Mouse (Mus musculus) spleen, adult 2 months (tissue): ENCODE results near the gene Tmem212. TPM values are rescaled to one million over a fixed set of nuclear protein-coding genes. Genes with fewer than 3 reads are reported as not detected.

Experiments used
- DNase-seq, 2 experiments: peaks; one replicate each; pipeline versions ENCODE4 v3.0.0 to v3.0.0-alpha.2; 2012 to 2021; ENCODE audit warnings: low spot score in 2 of 2, low read depth in 1 of 2
- H3K27ac ChIP-seq: fragments of 200-500 bp; 2 replicates; pipeline ENCODE4 v1.5.1; 2012; ENCODE audit warnings: low read length, inconsistent platforms; ENCODE audit not compliant: insufficient read depth
- H3K27me3 ChIP-seq: fragments of 200-500 bp; 2 replicates; pipeline ENCODE4 v1.6.1; 2012; ENCODE audit warnings: mild to moderate bottlenecking, moderate library complexity, low read length, inconsistent platforms; ENCODE audit not compliant: control insufficient read depth, insufficient read depth
- H3K36me3 ChIP-seq: fragments of 200-500 bp; 2 replicates; pipeline ENCODE4 v1.6.1; 2012; ENCODE audit warnings: mild to moderate bottlenecking, low read length, inconsistent platforms; ENCODE audit not compliant: control insufficient read depth, insufficient read depth
- H3K4me1 ChIP-seq: fragments of 200-500 bp; 2 replicates; pipeline ENCODE4 v1.6.1; 2011; ENCODE audit warnings: inconsistent platforms; ENCODE audit not compliant: control insufficient read depth, insufficient read depth, insufficient read length
- H3K4me3 ChIP-seq: fragments of 200-500 bp; 2 replicates; pipeline ENCODE4 v1.5.1; 2011; ENCODE audit warnings: mild to moderate bottlenecking, inconsistent platforms; ENCODE audit not compliant: insufficient read depth, insufficient read length; ENCODE audit errors: extremely low read depth
- CTCF ChIP-seq: fragments of 200-500 bp; IDR thresholded peaks from 2 replicates; pipeline ENCODE4 v1.5.1; 2011; ENCODE audit warnings: mild to moderate bottlenecking, inconsistent platforms; ENCODE audit not compliant: insufficient read depth, insufficient read length, insufficient replicate concordance; ENCODE audit errors: extremely low read depth
- POLR2A ChIP-seq: fragments of 200-500 bp; IDR thresholded peaks from 2 replicates; pipeline ENCODE4 v1.6.1; 2011; ENCODE audit warnings: low read depth, low read length, inconsistent platforms
- WGBS: fragments of 180-500 bp; shearing (Covaris S2); methylation state at CpG from one replicate; pipeline ENCODE4 v1.1.7; 2018; 5-methylcytosine and 5-hydroxymethylcytosine counted together
- polyA plus RNA-seq: library from polyadenylated mRNA; depleted of rRNA; stranded (reverse); fragments of >200 nt; gene quantifications from 2 replicates; pipeline ENCODE4 v1.2.3, GENCODE M21; 2012

Tmem212 gene
- polyA plus RNA-seq, 1 experiment: not detected

GRCm38 (mm10) chr3:27854431-27855180, 41.6 kb downstream of the Tmem212 start:
- 72% methylated on average over 5 of the region's 5 CpGs for WGBS
- no peak for DNase-seq
- H3K4me3 ChIP-seq: no peak overlapping the region
- H3K4me1 ChIP-seq: no peaks in the 10 kb centered on the region
- H3K27me3 ChIP-seq: no peaks in the 10 kb centered on the region
- TF ChIP-seq POLR2A: no peak
- no peak for TF ChIP-seq CTCF
- H3K36me3 ChIP-seq: no peaks in the 10 kb centered on the region
- H3K27ac ChIP-seq: no peak overlapping the region

DNA sequence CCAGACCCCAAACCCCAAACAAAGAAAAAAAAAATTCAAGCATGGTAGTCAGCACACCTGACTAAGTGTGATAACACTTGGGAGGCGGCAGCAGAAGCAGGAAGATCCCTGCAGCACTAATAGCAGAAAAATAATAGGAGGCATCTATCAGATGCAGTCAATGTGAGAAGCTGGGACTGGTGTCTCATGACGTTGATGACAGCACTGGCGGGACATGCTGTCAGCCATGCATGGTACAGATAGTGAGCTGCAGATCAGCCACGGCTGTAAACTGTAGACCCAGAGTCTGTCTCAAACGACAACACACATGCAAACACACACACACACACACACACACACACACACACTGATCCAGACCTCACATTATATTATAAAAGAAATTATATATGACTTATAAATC, 52.9 kb downstream of the Tmem212 start:
- H3K4me1 ChIP-seq: no peaks in the 10 kb centered on the region
- H3K4me3 ChIP-seq: no peak overlapping the region
- no peaks in the 10 kb centered on the region for H3K27me3 ChIP-seq
- WGBS: 91% methylated on average over 5 of the region's 5 CpGs
- H3K27ac ChIP-seq: no peak overlapping the region
- TF ChIP-seq POLR2A (no peak), CTCF (no peak)
- DNase-seq: no peak
- H3K36me3 ChIP-seq: no peaks in the 10 kb centered on the region

- 82% methylated on average over 5 of the region's 5 CpGs for WGBS
- Histone ChIP-seq H3K27ac (no peak overlapping the region), H3K4me1 (no peaks in the 10 kb centered on the region), H3K4me3 (no peak overlapping the region), H3K27me3 (no peaks in the 10 kb centered on the region), H3K36me3 (no peaks in the 10 kb centered on the region)
- no peak for TF ChIP-seq POLR2A
- no peak for TF ChIP-seq CTCF
- DNase-seq: no peak
These were observed 53.3 kb downstream of the Tmem212 start for GRCm38 (mm10) chr3:27842856-27843255.

DNA sequence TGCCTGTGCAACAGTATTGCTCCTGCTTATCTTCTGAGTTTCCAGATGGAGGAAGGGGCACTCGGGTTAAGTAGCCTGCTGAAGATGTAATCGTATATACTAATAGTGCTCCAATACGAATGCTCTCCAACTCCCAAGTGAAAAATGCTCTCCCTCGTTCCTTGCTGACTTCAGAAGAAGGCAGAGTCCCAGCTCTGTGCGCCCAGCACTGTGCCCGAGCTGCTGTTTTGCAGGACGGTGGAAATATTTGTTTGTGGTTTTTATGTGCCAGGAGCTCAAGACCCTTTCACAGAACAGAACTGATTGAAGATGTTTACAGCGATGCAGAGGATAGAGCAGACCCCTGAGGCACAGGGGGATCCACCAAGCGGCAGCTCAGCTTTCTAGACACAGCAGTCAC, 55.9 kb downstream of the Tmem212 start:
- Histone ChIP-seq H3K27ac (no peak overlapping the region), H3K27me3 (no peaks in the 10 kb centered on the region), H3K36me3 (no peaks in the 10 kb centered on the region), H3K4me3 (no peak overlapping the region), H3K4me1 (no peaks in the 10 kb centered on the region)
- no peak for DNase-seq
- TF ChIP-seq POLR2A: no peak
- TF ChIP-seq CTCF: no peak
- WGBS: 79% methylated on average over 9 of the region's 9 CpGs

- Histone ChIP-seq H3K4me3 (no peak overlapping the region), H3K36me3 (no peaks in the 10 kb centered on the region), H3K4me1 (no peaks in the 10 kb centered on the region), H3K27ac (no peak overlapping the region), H3K27me3 (no peaks in the 10 kb centered on the region)
- WGBS: 58% methylated on average over 3 of the region's 3 CpGs
- DNase-seq: no peak
- no peak for TF ChIP-seq CTCF
- no peak for TF ChIP-seq POLR2A
These were observed 56.4 kb downstream of the Tmem212 start for GRCm38 (mm10) chr3:27839795-27840194.

- WGBS: 88% methylated on average over 9 of the region's 9 CpGs
- Histone ChIP-seq H3K27me3 (no peaks in the 10 kb centered on the region), H3K4me3 (no peak overlapping the region), H3K4me1 (no peaks in the 10 kb centered on the region), H3K36me3 (no peaks in the 10 kb centered on the region), H3K27ac (no peak overlapping the region)
- TF ChIP-seq POLR2A (no peak), CTCF (no peak)
- DNase-seq: no peak
These were observed 56.9 kb downstream of the Tmem212 start for GRCm38 (mm10) chr3:27839231-27839630.

- Histone ChIP-seq H3K27ac (no peak overlapping the region), H3K4me1 (no peaks in the 10 kb centered on the region), H3K27me3 (no peaks in the 10 kb centered on the region), H3K36me3 (no peaks in the 10 kb centered on the region), H3K4me3 (no peak overlapping the region)
- no peak for DNase-seq
- 93% methylated on average over 3 of the region's 3 CpGs for WGBS
- no peak for TF ChIP-seq CTCF
- no peak for TF ChIP-seq POLR2A
These were observed 59.9 kb downstream of the Tmem212 start for GRCm38 (mm10) chr3:27836297-27836696.
